Mouse (Mus musculus): ENCODE data around the gene Tbc1d2. TPM values are rescaled to one million over a fixed set of nuclear protein-coding genes. Genes with fewer than 3 reads are reported as not detected.

Tbc1d2 gene
- polyA plus RNA-seq, 1 experiment from 2014 or later: 0.98 TPM

DNA sequence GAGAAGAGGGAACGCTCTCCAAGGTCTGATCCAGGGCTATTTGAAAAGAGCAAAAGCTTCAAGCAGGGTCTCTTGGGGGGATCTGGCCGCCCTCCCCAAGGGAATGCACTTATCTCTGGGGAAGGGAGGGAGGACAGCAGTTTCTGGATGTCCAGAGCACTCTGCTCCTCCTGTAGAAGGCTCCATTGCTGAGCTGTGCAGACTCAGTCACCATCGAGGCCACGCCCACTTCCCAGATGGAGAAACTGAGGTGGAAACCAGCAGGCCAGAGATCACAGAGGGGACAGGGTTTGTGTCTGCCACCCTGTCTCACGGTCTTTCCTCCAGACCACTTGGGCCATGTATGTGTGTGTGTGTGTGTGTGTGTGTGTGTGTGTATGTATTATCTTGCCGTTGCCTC is 51.0 kb downstream of the Tbc1d2 start:
- Histone ChIP-seq H3K9ac (no peak overlapping the region), H3K9me3 (no peaks in the 10 kb centered on the region), H3K4me3 (replicated peaks) (no peak overlapping the region), H3K4me2 (no peak overlapping the region), H3K27me3 (peaks cover 60% of the 10 kb centered on the region), H3K4me1 (peaks cover 4% of the 10 kb centered on the region; the same call in 1 of the 2 replicates), H3K27ac (no peak overlapping the region), H3K36me3 (replicated peaks) (no peaks in the 10 kb centered on the region)
- no peak for ATAC-seq (ENCODE audit: low FRiP score)
- 84% methylated on average over 6 of the region's 6 CpGs for WGBS

DNA sequence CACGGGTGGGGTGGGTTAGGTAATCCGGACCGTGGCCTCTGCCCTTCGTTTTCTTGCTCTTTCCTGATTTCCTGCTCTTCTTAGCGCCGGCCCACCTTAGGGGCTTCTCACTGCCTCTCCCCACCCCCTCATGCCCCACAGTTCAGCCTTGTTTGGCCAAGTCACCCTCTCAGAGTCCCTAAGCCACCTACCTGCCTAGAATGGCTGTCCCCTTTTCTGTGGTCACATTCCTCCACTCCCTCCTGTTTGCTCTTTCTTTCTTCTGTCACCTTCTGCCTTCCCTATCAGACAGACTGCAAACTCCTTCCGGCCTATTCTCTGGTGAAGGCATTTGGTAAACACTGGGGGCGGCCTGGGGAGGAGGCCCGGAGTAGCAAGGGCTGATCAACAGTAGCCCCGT is 51.9 kb downstream of the Tbc1d2 start:
- no peak for ATAC-seq (ENCODE audit: low FRiP score)
- Histone ChIP-seq H3K4me2 (no peak overlapping the region), H3K27me3 (peaks cover 57% of the 10 kb centered on the region), H3K9ac (no peak overlapping the region), H3K9me3 (no peaks in the 10 kb centered on the region), H3K27ac (no peak overlapping the region), H3K4me1 (peaks cover 4% of the 10 kb centered on the region; the same call in 1 of the 2 replicates), H3K36me3 (replicated peaks) (no peaks in the 10 kb centered on the region), H3K4me3 (replicated peaks) (no peak overlapping the region)
- WGBS: 76% methylated on average over 10 of the region's 10 CpGs

DNA sequence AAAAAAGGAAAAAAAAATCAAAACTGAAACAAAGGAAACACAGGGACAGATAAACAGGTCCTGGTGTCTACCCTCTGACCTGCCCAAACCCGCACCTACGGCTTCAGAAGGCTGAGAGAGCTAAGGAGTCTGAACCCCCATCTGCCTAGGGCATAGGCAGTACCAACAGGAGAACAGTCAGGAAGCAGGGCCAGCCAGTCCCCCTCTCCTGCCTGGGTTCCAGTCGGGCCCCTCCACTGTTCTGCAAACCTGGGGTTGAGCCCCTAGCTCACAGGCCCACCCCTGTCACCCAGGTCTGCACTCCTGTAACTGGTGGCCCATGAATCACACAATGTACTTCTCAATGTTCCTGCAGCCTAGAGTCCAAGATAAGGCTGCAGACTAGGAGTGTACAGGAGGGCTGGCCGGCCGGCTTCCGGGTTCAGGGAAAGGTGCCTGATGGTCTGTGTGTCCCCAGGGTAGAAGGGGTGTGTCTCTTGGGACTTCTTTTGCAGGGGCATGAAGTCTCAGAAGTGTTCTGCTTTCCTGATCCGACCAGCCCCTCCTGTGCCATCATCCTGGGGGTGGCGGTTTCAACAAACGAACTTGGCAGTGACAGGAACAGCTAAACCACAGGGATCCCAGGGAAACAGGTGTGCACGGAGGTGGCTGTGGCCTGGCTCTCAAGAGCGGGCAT is 52.6 kb downstream of the Tbc1d2 start:
- Histone ChIP-seq H3K9me3 (no peaks in the 10 kb centered on the region), H3K4me3 (replicated peaks) (no peak overlapping the region), H3K4me2 (no peak overlapping the region), H3K9ac (no peak overlapping the region), H3K4me1 (peaks cover 4% of the 10 kb centered on the region; the same call in 1 of the 2 replicates), H3K27ac (no peak overlapping the region), H3K27me3 (peaks cover 50% of the 10 kb centered on the region), H3K36me3 (replicated peaks) (no peaks in the 10 kb centered on the region)
- ATAC-seq (ENCODE audit: low FRiP score): no peak
- WGBS: 77% methylated on average over 11 of the region's 11 CpGs

DNA sequence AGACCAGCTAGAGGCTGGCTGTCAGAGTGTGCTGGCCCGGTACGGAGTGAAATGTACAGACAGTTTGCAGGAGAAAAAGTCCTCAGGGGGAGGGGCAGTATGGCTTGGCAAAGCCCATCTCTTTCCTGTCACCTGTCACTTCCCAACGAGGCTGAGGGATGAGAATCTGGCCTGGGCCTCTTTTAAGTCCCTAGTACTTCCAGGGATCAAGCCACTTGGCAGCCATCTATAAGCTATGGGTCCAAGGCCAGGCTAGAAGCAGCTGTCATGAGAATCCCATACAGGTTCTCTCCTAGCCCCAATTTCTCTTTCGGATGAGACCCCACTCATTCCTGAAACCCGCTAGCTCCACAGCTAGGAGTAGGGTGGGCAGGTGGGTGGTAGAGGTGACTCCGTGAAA is 53.6 kb downstream of the Tbc1d2 start:
- 86% methylated on average over 6 of the region's 6 CpGs for WGBS
- Histone ChIP-seq H3K9ac (no peak overlapping the region), H3K36me3 (replicated peaks) (no peaks in the 10 kb centered on the region), H3K4me1 (peaks cover 2% of the 10 kb centered on the region; the same call in 1 of the 2 replicates), H3K4me2 (no peak overlapping the region), H3K4me3 (replicated peaks) (no peak overlapping the region), H3K27ac (no peak overlapping the region), H3K9me3 (no peaks in the 10 kb centered on the region), H3K27me3 (peaks cover 42% of the 10 kb centered on the region)
- no peak for ATAC-seq (ENCODE audit: low FRiP score)

DNA sequence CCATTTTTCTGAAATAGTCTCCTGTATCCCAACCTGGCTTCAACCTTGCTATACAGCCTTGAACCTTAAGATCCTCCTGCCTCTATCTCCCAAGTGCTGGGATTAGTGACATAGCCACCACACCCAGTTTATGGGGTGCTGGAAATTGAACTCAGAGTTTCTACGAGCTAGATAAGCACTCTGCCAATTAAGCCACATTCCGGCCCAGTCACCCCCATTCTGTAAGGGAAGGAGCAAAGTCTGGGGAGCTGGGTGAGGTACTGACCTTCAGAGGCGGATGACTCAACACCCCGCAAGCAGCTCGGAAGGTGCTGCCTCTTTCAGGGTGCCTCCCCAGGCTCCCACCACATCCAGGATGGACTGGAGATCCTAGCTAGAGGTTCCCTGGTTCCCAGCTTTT is 55.9 kb downstream of the Tbc1d2 start:
- Histone ChIP-seq H3K27me3 (peaks cover 21% of the 10 kb centered on the region), H3K36me3 (replicated peaks) (no peaks in the 10 kb centered on the region), H3K9me3 (no peaks in the 10 kb centered on the region), H3K27ac (no peak overlapping the region), H3K4me1 (no peaks in the 10 kb centered on the region), H3K4me3 (replicated peaks) (no peak overlapping the region), H3K9ac (no peak overlapping the region), H3K4me2 (no peak overlapping the region)
- no peak for ATAC-seq (ENCODE audit: low FRiP score)
- WGBS: 90% methylated on average over 5 of the region's 5 CpGs

DNA sequence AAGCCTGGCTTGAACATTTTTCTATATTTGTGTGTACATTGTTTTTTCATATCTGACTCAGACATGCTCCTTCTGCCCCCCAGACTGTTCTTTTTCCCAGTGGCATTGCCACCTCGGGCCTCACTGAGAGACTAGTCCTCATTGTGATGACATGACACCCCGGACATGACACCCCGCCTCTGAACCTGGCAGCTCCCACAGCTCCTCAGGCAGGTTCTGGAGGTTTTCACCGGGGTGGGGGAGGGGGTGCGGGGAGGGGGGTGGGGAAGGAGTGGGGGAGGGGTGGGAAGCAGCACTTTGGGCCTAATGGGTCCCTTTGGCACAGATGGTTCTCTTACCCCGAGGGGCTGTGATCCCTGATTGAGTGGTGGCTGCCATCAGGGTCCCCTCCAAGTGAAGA is 56.5 kb downstream of the Tbc1d2 start:
- H3K4me2 ChIP-seq: no peak overlapping the region
- H3K9me3 ChIP-seq: no peaks in the 10 kb centered on the region
- no peak overlapping the region for H3K9ac ChIP-seq
- no peak overlapping the region for H3K4me3 ChIP-seq (replicated peaks)
- WGBS: 57% methylated on average over 6 of the region's 6 CpGs
- ATAC-seq (ENCODE audit: low FRiP score): no peak
- H3K27me3 ChIP-seq: peaks cover 16% of the 10 kb centered on the region
- H3K27ac ChIP-seq: no peak overlapping the region
- H3K4me1 ChIP-seq: no peaks in the 10 kb centered on the region
- no peaks in the 10 kb centered on the region for H3K36me3 ChIP-seq (replicated peaks)

DNA sequence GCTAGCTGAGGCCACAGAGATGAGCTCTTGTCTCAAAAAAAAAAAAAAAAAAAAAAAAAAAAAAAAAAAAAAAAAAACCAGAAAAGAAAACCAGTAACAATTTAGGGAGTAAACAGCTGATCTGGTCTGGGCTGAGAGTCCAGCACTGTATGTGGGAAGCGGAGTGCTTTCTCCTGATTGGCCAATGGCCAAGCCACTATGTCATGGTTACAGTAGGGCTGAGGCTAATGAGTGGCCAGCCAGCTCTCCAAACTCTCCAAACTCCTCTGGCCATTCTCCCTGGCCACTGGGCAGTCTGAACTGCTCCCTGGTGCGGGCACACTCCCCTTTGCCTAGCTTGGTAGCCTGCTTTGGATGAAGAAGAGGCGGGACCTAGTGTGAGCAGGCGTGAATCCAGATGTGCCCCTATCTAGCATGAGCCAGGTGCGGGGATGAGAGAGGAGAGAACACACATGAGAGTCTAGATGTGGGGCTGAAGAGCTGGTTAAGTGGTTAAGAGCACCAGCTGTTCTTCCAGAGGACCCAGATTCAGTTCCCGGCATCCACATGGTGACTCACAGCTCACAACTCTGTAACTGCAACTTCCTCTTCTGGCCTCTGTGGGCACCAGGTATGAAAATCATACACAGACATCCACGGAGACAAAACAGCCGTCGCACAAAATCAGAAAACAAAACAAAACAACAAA is 58.0 kb downstream of the Tbc1d2 start:
- H3K27me3 ChIP-seq: peaks cover 8% of the 10 kb centered on the region; the same call in 1 of the 2 replicates
- no peak overlapping the region for H3K4me2 ChIP-seq
- H3K27ac ChIP-seq: no peak overlapping the region
- H3K36me3 ChIP-seq (replicated peaks): no peaks in the 10 kb centered on the region
- no peak for ATAC-seq (ENCODE audit: low FRiP score)
- WGBS: 91% methylated on average over 9 of the region's 9 CpGs
- no peaks in the 10 kb centered on the region for H3K9me3 ChIP-seq
- no peaks in the 10 kb centered on the region for H3K4me1 ChIP-seq
- no peak overlapping the region for H3K4me3 ChIP-seq (replicated peaks)
- no peak overlapping the region for H3K9ac ChIP-seq

DNA sequence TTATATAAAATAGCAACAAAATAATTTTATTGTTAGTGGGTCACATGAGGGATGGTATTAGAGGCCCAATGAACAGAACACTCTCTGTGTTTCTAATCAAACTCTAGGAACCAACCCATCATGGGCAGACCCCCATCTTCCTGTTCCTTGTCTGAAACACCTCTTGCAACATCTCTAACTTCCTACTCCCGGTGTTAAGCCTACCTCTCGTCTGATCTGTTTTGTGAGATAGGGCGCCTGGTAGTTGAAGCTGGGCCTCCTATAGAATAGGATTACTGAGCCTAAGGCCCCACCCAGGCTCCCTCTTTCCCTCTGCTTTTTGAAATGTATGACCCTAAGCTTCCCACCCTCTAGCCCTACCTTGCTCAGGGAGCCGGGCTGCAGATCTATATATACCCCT is 59.2 kb downstream of the Tbc1d2 start:
- Histone ChIP-seq H3K27me3 (no peaks in the 10 kb centered on the region), H3K4me2 (no peak overlapping the region), H3K36me3 (replicated peaks) (no peaks in the 10 kb centered on the region), H3K9ac (no peak overlapping the region), H3K4me1 (no peaks in the 10 kb centered on the region), H3K27ac (no peak overlapping the region), H3K4me3 (replicated peaks) (no peak overlapping the region), H3K9me3 (no peaks in the 10 kb centered on the region)
- WGBS: 60% methylated on average over 4 of the region's 4 CpGs
- no peak for ATAC-seq (ENCODE audit: low FRiP score)

DNA sequence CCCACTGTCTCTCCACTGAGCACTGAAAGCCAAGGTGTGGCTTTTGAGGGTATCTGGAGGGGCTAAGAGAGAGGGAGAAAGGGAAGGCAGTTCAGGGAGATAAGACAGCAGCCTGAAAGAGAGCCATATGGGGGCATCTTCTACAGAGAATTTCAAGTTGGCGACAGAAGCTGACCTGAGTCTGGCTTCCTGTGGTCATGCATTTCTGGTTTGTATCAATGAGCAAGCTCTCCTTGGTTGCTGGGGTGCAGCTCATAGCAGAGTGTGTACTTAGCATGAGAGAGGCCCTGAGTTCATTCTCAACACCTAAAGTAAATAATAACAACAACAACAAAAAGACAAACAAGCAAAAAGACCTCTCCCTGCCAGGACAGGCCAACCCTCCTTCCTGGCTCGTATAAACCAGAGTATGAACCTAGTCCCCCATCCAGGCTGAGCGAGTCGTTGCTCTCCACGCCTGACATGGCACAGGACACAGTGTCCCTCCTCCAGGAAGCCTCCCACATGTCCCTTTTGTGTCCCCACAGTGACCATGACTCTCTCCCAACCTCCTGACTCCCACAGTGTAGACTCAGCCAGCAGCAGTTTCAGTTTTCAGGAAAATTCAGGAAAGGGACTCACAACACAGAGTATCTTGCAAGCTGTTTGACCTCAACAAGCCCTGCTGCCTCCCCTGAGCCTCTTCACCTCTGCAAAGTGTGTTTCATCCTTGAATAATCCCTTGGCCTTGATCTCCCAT is 59.9 kb downstream of the Tbc1d2 start:
- H3K27me3 ChIP-seq: no peaks in the 10 kb centered on the region
- ATAC-seq (ENCODE audit: low FRiP score): no peak
- WGBS: 81% methylated on average over 5 of the region's 5 CpGs
- no peak overlapping the region for H3K9ac ChIP-seq
- no peaks in the 10 kb centered on the region for H3K4me1 ChIP-seq
- H3K27ac ChIP-seq: no peak overlapping the region
- H3K36me3 ChIP-seq (replicated peaks): no peaks in the 10 kb centered on the region
- H3K4me3 ChIP-seq (replicated peaks): no peak overlapping the region
- H3K4me2 ChIP-seq: no peak overlapping the region
- no peaks in the 10 kb centered on the region for H3K9me3 ChIP-seq

DNA sequence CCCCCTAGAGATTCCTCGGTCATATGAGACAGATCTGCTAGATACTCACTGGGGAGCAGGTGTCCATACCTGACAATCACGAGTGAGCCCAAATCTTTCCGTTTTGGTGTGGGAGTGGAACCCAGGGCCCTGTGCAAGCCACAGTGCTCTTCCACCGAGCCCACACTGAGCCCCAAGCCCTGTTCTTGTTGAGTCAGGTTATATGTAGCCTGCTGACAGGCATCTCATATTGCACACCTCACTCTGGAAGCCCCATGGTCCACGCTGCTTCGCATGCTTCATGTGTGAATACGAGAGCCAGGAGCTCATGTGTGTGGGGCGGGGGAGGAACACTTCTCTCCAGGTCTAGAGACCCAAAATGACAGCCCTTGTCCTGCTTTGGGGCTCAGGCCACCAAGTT is 60.9 kb downstream of the Tbc1d2 start:
- WGBS: 88% methylated on average over 8 of the region's 8 CpGs
- H3K36me3 ChIP-seq (replicated peaks): no peaks in the 10 kb centered on the region
- no peaks in the 10 kb centered on the region for H3K4me1 ChIP-seq
- H3K27ac ChIP-seq: no peak overlapping the region
- H3K4me3 ChIP-seq (replicated peaks): no peak overlapping the region
- H3K4me2 ChIP-seq: no peak overlapping the region
- no peaks in the 10 kb centered on the region for H3K27me3 ChIP-seq
- no peaks in the 10 kb centered on the region for H3K9me3 ChIP-seq
- no peak overlapping the region for H3K9ac ChIP-seq
- no peak for ATAC-seq (ENCODE audit: low FRiP score)

DNA sequence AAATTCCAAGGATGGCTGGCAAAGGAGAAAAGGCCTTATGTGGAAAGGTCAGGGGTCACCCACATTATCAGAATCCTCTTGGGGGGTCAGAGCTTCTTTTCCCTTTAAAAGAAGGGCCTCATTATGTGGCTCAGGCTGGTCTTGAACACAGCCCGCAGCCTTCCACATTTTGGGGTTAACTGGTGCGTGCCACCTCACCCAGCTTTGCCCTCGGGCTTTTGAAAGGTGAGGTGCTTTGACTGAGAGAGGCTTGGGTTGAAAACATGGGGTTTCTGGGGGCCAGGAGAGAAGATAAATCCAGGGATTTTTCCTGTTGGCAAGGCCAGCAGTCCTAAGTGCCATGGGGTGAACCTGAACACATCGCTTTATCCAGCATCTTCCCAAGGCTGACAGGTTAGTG is 63.5 kb downstream of the Tbc1d2 start:
- H3K4me3 ChIP-seq (replicated peaks): no peak overlapping the region
- no peaks in the 10 kb centered on the region for H3K4me1 ChIP-seq
- H3K4me2 ChIP-seq: no peak overlapping the region
- no peak overlapping the region for H3K9ac ChIP-seq
- H3K9me3 ChIP-seq: no peaks in the 10 kb centered on the region
- H3K27me3 ChIP-seq: no peaks in the 10 kb centered on the region
- no peak for ATAC-seq (ENCODE audit: low FRiP score)
- 75% methylated on average over 4 of the region's 4 CpGs for WGBS
- no peak overlapping the region for H3K27ac ChIP-seq
- no peaks in the 10 kb centered on the region for H3K36me3 ChIP-seq (replicated peaks)

DNA sequence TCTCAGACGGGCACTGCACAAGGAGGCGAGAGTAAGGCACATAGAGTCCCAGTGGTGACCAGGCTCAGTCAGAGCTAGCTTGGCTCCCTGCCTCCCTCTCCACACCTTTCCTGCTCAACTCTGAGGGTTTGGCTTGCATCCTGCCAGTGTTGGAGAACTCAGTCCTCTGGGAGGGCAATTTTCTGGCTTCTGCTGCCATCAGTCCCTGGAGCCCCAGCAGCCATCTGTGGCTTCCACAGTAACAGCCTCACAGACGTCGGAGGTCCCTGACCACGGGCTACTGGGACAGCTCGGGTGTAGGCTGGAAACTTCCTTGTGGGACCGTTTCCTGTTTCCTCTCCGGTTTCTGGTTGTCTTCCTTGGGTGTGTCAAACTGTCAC is 64.2 kb downstream of the Tbc1d2 start:
- Histone ChIP-seq H3K27ac (no peak overlapping the region), H3K36me3 (replicated peaks) (no peaks in the 10 kb centered on the region), H3K4me1 (no peaks in the 10 kb centered on the region), H3K9ac (no peak overlapping the region), H3K4me2 (no peak overlapping the region), H3K9me3 (no peaks in the 10 kb centered on the region), H3K4me3 (replicated peaks) (no peak overlapping the region), H3K27me3 (no peaks in the 10 kb centered on the region)
- 89% methylated on average over 8 of the region's 8 CpGs for WGBS
- ATAC-seq (ENCODE audit: low FRiP score): no peak

Data from forebrain, embryonic 12.5 days (tissue).